Mouse (Mus musculus) macrophage (primary cell): ENCODE measurements around the gene Zkscan8. TPM values are rescaled to one million over a fixed set of nuclear protein-coding genes. Genes with fewer than 3 reads are reported as not detected.

Experiments
- H3K27ac ChIP-seq: fragments of 350-480 bp; formaldehyde crosslinking; 2 replicates; pipeline ENCODE4 v1.9.0; 2021
- H3K36me3 ChIP-seq: fragments of 350-480 bp; formaldehyde crosslinking; 2 replicates; pipeline ENCODE4 v1.9.0; 2021; ENCODE audit errors: inconsistent target
- H3K4me3 ChIP-seq: fragments of 350-480 bp; formaldehyde crosslinking; 2 replicates; pipeline ENCODE4 v1.9.0; 2021; ENCODE audit errors: inconsistent target
- H3K79me2 ChIP-seq: fragments of 350-480 bp; formaldehyde crosslinking; 2 replicates; pipeline ENCODE4 v1.9.0; 2021; ENCODE audit errors: inconsistent target
- WGBS: methylation state at CpG from one replicate; pipeline ENCODE4 v1.1.7; 2026; ENCODE audit warnings: inconsistent platforms; ENCODE audit not compliant: missing documents; 5-methylcytosine and 5-hydroxymethylcytosine counted together
- polyA plus RNA-seq: library from polyadenylated mRNA; stranded (reverse); fragments of 250-400 nt; gene quantifications from 3 replicates; pipeline ENCODE4 v1.2.4, GENCODE M21; 2018; ENCODE audit warnings: inconsistent platforms

The Zkscan8 gene
- polyA plus RNA-seq, 1 experiment from 2014 or later = 3.0 TPM

DNA sequence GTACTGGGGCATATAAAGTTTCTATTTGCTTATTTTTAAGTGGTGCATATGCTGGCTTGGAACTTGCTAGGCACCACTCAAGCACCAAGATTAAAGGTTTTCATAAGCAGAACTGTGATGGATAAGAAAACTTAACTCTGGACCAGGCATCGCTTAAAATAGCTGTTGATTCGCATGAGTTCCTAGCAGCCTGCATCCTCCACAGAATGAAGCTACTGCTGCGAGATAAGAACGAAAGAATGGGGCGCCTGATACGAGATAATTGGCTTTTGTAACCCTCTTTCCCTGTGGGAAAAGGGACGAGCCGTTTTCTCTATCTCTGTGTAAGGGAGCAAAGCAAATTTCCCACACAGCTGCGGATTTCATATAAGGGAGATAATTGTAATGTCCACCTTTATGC is 61.8 kb downstream of the Zkscan8 start:
- 50% methylated on average over 9 of the region's 9 CpGs for WGBS
- no peak overlapping the region for H3K4me3 ChIP-seq
- no peak overlapping the region for H3K27ac ChIP-seq

DNA sequence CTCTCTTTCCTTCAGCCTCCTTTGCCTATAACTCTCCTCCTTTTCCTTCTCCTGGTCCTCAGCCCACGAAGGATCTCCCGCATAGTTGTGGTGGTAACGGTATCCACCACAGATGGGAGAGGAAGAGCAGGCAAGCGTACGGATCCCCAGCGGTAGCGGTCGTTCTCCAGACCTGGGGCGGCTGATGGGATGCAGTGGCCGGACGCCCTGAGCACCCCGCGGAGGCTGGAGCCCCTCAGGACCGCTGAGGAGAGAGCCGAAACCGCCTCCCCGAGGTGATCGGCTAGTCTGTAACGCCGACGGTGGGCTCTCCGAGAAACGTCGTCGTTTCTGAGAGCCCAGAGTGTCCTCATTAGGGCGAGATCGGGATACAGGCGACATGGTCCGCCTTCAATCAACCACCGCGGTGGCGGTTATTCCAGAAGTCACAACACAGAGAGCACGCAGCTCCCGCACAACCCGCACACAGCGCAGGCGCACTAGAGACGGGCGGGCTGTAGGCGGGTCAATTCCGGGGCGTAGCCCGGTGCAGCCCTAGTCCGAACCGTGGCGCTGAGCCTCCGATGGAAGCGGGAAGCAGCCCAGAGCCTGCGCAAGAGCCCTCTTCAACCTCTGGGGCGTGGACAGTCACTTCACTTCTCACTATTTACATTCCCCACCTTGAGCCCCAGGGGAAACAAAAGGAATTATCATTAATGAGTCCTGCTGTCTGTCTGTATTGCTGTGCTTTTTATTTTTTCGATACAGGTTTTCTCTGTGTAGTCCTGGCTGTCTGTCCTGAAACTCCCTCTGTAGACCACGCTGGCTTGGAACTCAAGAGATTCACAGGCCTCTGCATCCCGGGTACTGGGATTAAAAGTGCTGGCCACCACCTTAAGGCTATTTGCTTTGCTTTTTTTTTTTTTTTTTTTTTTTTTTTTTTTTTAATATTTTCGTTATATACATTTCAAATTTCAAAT is 62.6 kb downstream of the Zkscan8 start, which contains the start of gene Nkapl:
TSS of gene Nkapl (minus strand) at position 449 of the 959 bp plus-strand sequence.
- no peaks in the 10 kb centered on the region for H3K36me3 ChIP-seq
- H3K4me3 ChIP-seq = peak within 1 kb of the TSS; percentile 50
- no peak within 1 kb of the TSS for H3K27ac ChIP-seq
- H3K79me2 ChIP-seq = no peaks in the 10 kb centered on the region
- WGBS = under 1% methylated on average over 52 of the region's 54 CpGs

More for the DNA sequence above, 61.8 kb downstream of the Zkscan8 start:
- H3K79me2 ChIP-seq = no peaks in the 10 kb centered on the region
- no peaks in the 10 kb centered on the region for H3K36me3 ChIP-seq

DNA sequence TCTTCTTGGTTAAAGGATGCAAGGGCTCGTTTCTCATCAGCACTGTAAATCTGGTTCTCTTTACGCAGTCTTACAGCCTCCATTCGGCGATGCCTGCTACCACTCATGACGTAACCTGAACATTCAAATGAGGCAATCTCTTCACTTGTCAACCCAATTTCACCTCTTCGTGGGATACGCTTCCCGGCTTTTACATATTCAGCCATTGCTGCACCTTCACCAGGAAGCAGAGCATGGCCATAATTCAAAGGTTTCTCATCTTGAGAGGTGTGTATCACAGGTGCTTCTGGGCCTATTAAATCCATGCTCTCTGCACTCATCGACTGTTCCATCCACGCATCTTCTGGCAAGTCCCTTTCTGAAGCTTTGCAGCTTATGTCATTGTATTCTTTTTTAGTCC is 63.6 kb downstream of the Zkscan8 start:
- Histone ChIP-seq H3K36me3 (no peaks in the 10 kb centered on the region), H3K4me3 (no peak overlapping the region), H3K79me2 (no peaks in the 10 kb centered on the region), H3K27ac (no peak overlapping the region)
- WGBS = 89% methylated on average over 10 of the region's 10 CpGs

Other genes with a start within 250 kb of the Zkscan8 start
- gene Gpx5, start 238.4 kb downstream of the Zkscan8 start, polyA plus RNA-seq = not detected in 3 replicates
- not detected in 3 replicates for gene Gpx6, start 219.0 kb downstream of the Zkscan8 start, polyA plus RNA-seq
- gene Olfr1367, start 184.2 kb downstream of the Zkscan8 start, polyA plus RNA-seq = not detected in 3 replicates
- 3.2 to 5.9 TPM (median 4.1 TPM) in 3 replicates for gene Zscan12, start 168.3 kb downstream of the Zkscan8 start, polyA plus RNA-seq
- 19.2 to 36.6 TPM (median 20.7 TPM) in 3 replicates for gene Zkscan3, start 128.4 kb downstream of the Zkscan8 start, polyA plus RNA-seq
- gene Pgbd1, start 90.1 kb downstream of the Zkscan8 start, polyA plus RNA-seq = not detected in 3 replicates
- gene Zscan26, start 77.4 kb downstream of the Zkscan8 start, polyA plus RNA-seq = 11.1 to 21.4 TPM (median 17.0 TPM) in 3 replicates
- gene Nkapl, start 62.6 kb downstream of the Zkscan8 start, polyA plus RNA-seq = 0.29 to 0.41 TPM in 2 of 3 replicates, not detected in the other
- gene Zkscan4, start 52.2 kb downstream of the Zkscan8 start, polyA plus RNA-seq = 0.47 to 0.84 TPM (median 0.63 TPM) in 3 replicates
- not detected in 3 replicates for gene Gm10065, start 51.7 kb downstream of the Zkscan8 start, polyA plus RNA-seq
- 0.11 to 0.38 TPM (median 0.23 TPM) in 3 replicates for gene AK157302, start 35.9 kb downstream of the Zkscan8 start, polyA plus RNA-seq
- gene Gm11273, start 29.7 kb downstream of the Zkscan8 start, polyA plus RNA-seq = 3.8 to 14.2 TPM (median 11.7 TPM) in 3 replicates
- not detected in 3 replicates for gene Olfr1366, start 11.7 kb upstream of the Zkscan8 start, polyA plus RNA-seq
- gene Olfr1535, start 28.8 kb upstream of the Zkscan8 start, polyA plus RNA-seq = not detected in 3 replicates
- not detected in 3 replicates for gene Olfr1364, start 50.6 kb upstream of the Zkscan8 start, polyA plus RNA-seq
- not detected in 3 replicates for gene Olfr1362, start 82.9 kb upstream of the Zkscan8 start, polyA plus RNA-seq
- not detected in 3 replicates for gene Olfr11, start 111.4 kb upstream of the Zkscan8 start, polyA plus RNA-seq
- gene Olfr1361, start 132.3 kb upstream of the Zkscan8 start, polyA plus RNA-seq = not detected in 3 replicates
- not detected in 3 replicates for gene Olfr1360, start 146.3 kb upstream of the Zkscan8 start, polyA plus RNA-seq
- gene Olfr1359, start 167.0 kb upstream of the Zkscan8 start, polyA plus RNA-seq = not detected in 3 replicates
- gene Hist1h2bl, start 185.0 kb upstream of the Zkscan8 start, polyA plus RNA-seq = not detected in 3 replicates
- gene Hist1h2ai, start 185.3 kb upstream of the Zkscan8 start, polyA plus RNA-seq = not detected in 3 replicates
- 1.6 TPM in 1 of 3 replicates, not detected in the others for gene Hist1h3h, start 186.5 kb upstream of the Zkscan8 start, polyA plus RNA-seq
- not detected in 3 replicates for gene Hist1h2bm, start 190.9 kb upstream of the Zkscan8 start, polyA plus RNA-seq
- not detected in 3 replicates for gene Hist1h4j, start 203.9 kb upstream of the Zkscan8 start, polyA plus RNA-seq
- gene Hist1h4k, start 219.4 kb upstream of the Zkscan8 start, polyA plus RNA-seq = 3.4 to 5.4 TPM in 2 of 3 replicates, not detected in the other
- gene Hist1h2ak, start 222.7 kb upstream of the Zkscan8 start, polyA plus RNA-seq = not detected in 3 replicates
- gene Hist1h2bn, start 223.0 kb upstream of the Zkscan8 start, polyA plus RNA-seq = 1.4 TPM in 1 of 3 replicates, not detected in the others
- not detected in 3 replicates for gene Hist1h1b, start 249.5 kb upstream of the Zkscan8 start, polyA plus RNA-seq